Mouse (Mus musculus): ENCODE measurements around the gene 4930426L09Rik.
A peak's percentile ranks its signal among the peaks of the same experiment; 100 is the strongest.

4930426L09Rik gene

DNA sequence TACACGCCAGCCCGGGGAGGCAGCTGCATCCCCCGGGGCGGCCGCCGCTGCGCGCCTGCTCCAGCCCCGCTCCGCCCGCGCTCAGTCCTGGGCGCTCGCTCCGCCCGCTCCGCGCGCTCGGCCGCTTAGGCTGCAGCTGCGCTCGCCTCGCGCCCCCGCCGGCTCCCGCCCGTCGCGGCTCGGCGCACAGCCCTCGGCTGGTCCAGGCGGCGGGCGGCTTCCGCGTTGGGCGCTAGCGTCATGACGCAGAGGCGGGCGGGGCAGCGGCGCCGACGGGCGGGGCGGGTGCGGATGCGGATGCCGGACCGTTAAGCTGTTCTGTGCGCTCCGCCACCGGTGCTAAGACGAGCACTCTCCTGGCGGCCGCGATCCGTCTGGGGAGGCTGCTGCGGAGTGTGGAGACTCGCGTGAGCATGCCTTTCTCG, at the start of gene 4930426L09Rik, which contains the start of gene Pip4k2a:
Gene 4930426L09Rik, plus strand, starts transcription at position 290 of the 425 bp plus-strand sequence.
Gene Pip4k2a, minus strand, starts transcription at position 73 of the 425 bp plus-strand sequence.
- peak; percentile 96 for DNase-seq

DNA sequence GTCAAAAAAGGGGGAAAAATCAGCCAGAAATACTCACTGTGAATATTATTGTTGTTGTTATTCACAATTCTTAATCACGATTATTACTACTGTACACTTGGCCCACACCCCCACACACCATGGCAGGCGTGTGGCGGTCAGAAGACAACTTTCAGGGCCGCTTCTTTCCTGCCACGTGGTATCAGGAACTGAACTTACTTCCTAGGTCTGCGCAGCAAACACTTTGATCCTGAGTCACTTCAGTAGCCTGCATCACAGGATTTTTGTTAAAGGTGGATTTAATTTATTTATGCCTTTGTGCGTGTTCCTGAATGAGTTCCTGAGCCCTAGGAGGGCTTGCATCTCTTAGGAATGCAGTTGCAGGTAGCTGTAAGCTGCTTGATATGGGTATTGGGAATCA, 49.4 kb upstream of the 4930426L09Rik start:
- DNase-seq = no peak

DNA sequence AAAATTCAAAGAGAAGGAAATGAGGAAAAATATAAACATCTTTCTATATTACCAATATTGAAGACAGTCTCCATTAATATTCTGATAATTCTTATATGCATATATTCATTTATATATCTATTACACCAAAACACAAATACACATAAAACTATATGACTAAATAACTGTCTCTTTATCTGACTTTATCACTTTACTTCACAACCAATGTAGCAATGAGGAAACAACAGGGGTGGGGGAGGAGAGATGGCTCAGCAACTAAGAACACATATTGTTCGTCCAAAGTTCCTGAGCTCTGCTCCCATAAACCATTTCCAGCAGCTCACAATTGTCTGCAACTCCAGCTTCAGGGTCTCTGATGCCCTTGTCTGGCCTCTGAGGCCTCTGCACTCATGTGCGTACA, 47.4 kb upstream of the 4930426L09Rik start:
- no peak for DNase-seq

DNA sequence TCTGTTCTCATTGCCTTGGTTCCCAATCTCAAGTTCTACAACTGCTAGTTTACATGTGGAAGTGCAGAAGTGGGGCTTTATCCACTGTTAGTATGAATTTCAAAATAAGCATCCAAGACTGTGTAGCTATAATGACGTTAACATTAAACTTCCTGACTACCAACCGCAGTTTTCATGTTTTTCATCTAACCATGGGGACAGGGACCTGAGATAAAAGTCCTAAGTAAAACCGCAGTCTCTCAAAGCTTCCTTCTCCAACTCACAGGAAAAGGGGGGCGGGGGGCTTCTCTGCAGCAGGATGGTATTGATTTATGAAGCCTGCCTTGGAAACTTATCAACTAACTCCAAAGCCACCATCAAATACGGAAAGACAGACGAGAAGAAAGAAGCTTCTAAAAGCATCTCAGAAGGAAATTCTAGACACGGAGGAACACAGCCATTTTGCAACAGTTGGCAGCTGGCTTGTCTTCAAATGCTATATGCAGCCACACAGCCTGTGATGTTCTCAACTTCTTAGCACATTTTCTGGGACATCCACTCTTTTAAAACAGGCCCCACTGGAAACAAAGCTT, 46.0 kb upstream of the 4930426L09Rik start:
- peak; percentile 73 for DNase-seq

DNA sequence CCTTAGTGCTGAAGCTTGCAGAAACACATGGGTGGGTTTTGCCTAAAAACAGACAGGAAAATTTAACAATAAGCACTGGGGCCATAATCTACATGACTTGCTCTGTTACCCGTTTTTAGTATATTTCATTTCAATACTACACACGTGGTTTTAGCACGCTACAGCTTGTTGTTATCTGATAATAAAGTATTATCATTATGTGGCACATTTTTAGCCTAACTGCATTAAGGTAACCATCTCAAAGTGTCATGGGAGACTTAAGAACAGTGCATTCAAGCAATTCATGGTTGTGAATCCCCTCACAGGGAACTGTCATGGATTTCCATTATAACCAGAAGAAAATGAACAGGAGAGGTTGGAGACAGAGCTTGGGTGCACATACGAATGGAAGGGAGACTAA, 43.7 kb upstream of the 4930426L09Rik start:
- DNase-seq = no peak

DNA sequence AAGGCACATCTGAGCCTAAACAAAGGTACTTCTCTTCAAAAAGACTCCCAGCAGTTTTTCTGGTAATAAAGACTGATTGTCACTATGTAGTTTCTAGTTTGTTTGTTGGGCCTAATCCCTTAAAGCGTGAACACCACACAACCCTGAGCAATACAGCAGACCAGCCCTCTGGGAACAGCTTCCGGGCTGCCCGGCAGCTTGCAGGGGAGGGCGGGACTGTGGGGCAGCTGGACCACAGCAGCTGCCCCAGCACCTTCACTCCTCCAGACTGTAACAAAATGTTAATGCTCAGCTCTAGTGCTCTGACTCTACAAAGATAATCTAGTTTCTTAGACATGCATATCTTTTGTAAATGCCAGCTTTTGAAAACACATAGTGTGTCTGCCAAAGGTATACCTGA, 43.1 kb upstream of the 4930426L09Rik start:
- no peak for DNase-seq

DNA sequence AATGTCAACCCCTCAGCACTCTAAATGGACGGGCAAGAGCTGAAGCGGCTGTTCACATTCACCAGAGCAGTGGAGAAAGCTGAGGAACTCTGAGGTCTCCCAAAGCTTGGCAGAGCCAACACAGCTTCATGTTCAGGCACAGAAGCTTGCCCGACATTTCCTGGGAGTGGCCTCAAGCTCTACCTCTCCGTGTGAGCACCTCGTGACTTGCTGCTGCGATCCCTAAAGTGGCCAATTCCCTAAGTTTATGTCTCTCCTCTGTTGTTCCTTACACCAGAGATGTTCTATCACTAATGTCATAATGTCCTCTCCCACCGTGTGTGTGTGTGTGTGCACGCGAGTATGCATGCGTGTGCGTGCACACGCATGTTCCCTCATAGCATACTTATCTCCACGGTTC, 42.5 kb upstream of the 4930426L09Rik start:
- DNase-seq = no peak

DNA sequence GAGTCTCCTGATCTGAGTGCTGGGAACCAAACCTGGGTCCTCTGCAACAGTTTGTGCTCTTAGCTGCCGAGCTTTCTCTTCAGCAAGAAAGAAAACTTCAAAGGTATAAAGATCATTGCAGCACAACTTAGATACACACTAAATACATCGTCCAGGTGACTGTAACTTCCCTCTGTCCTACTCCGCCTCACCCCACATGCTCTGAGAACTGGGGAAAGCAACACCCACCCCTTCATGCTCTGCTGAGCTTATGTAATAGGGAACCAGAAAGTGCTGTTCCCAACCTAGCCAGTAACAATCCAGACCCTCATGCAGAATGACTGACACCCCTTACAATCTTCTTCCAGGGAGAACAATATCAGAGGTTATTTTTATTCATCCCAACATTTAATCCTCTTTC, 41.7 kb upstream of the 4930426L09Rik start:
- no peak for DNase-seq

DNA sequence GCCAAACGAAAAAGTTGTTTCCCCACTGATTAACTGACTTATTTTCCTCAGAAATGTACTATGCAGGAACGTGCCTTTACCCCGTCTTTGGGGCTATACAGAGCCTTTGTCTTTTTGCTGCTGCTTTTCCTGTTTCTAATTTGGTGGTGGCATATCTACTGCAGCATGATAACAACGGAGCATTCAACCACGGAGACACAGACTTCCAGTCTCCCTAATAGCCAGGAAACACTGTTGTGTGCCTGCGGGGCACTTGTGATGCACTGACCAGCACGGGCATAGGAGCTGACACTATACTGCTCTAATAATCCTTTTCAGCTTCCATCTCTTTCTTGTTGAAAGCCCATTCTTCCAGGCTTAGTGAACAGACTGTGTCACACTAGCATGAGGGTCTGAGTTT, 41.2 kb upstream of the 4930426L09Rik start:
- DNase-seq = no peak

DNA sequence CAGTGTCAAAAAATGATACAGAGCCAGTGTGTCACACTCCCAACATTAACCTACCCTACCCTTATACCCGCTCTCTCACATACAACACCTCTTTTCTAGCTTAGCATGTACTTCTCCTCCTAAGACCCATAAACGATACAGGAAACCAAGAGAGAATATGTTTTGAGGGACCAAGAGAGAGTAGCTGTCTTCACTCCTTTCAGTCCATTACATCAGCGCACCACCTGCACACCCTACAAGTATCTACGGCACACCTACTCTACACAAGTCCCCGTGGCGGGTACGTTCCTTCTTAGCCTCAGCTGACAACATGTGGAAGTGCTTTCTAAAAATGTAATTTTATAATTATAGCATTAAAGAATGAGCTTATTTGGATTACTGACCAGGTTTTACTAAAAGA, 40.7 kb upstream of the 4930426L09Rik start:
- no peak for DNase-seq

DNA sequence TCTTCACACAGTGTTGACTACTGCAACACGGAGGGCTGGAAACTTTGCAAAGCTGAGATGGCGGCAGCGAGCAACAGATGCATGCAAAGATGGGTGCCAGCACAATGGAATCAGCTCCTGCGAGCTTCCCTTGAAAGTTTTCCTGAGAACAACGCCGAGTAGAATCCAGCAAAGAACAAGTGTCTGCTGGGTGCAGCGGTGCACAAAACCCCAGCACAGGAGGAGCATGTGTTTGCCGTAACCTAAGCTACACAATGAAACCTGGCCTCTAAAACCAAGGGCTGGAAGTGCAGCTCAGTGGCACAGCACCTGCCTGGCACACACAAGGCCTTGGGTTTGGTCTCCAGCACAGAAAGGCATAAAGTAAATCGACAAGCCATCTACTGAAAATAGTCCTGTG, 40.1 kb upstream of the 4930426L09Rik start:
- DNase-seq = no peak

DNA sequence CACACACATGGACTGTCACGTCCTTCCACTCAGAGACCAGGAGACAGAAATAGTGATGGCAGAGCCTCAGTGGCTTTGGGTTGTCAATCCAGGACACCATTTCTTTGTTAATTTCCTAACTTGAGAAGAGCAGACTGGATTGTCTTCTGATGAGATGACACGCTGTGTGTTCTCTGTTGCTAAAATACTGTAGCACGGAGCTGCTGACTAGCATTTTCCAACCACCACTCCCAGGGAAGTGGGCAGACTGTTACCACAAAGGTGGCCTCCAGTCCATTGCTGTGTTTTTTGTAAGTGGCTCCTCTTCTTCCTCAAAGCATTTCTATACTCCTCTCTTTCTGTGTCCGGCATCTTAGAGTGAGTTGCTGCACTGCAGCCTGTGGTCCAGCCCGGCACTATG, 39.6 kb upstream of the 4930426L09Rik start:
- no peak for DNase-seq

DNA sequence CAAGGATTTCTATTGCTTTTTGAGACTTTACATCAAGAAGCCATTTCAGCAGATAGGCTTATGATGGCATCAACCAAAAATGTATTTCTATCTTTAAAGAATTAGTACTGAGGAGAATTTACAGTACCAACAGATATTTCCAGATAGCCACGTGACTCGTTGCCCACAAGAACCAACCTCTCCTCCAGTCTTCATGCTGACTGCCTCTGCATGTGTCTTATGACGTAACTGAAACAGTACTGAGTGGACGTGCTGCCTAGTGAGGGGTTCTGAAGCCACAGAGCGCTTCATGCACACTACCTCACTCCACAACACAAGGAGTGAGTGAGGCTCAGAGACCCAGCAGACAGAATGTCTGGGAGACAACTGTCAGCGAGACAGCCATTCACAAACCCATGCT, 39.1 kb upstream of the 4930426L09Rik start:
- no peak for DNase-seq

DNA sequence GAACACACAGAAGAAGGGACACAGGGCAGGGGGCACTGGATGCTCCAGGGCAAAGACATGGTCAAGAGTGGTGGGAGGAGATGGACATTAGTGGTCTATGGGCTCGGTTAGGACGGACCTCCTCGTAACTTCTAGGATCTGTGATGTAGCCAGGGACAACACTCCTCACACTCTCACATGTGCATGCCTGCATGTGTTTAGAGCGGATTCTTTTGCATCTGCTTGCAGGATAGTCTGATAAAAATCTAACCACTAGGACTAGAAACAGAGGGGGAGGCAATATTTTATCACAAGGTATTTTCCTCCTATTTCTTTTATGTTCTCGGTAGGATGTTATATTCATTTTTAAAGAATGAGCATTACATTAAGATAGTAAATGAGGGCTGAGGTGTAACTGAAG, 38.6 kb upstream of the 4930426L09Rik start:
- DNase-seq = no peak

DNA sequence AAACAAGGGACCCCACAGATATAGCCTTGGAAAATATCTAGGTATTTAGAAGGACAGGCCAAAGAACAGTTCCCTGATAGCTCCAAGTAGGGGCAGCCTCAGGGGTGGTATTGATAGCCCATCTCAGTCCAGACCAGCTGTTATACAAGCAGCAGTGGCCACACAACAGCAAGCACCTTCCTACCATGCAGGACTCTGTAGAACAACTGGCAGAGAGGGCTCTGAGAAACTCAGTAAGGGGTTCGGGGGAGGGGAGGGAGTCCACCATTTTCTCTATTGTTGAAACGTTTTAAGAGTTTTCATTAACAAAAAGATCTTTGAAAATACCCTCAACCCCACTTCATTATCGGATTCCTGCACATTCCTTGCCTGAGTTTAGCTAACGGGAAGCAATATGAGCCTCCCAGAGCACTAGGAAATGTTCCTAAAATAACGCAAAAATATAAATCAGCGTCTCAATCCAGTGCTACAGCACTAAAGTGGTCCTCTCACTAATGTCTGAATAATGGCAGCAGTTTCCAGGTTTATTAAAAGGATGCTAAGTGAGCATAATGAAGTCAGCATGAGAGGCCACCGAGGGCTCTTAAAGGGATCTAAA, 37.7 kb upstream of the 4930426L09Rik start:
- DNase-seq = no peak

DNA sequence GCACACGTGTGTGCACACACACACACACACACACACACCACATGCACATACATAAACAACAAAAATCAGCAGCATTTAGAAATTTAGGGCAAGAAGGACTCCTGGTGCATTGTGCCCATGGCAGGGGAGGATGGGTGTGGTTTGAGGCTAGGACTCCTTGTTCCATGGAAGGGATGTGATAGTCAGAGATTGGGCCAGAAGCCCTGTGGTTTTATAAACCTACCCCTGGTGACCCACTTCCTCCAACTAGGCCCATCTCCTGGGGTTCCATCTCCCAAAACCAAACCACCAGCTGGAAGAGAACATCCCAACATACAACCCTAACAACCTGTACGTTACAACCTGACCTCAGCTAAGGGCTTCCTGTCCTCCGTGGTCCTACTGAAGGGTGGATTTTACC, 35.6 kb upstream of the 4930426L09Rik start:
- DNase-seq = no peak

DNA sequence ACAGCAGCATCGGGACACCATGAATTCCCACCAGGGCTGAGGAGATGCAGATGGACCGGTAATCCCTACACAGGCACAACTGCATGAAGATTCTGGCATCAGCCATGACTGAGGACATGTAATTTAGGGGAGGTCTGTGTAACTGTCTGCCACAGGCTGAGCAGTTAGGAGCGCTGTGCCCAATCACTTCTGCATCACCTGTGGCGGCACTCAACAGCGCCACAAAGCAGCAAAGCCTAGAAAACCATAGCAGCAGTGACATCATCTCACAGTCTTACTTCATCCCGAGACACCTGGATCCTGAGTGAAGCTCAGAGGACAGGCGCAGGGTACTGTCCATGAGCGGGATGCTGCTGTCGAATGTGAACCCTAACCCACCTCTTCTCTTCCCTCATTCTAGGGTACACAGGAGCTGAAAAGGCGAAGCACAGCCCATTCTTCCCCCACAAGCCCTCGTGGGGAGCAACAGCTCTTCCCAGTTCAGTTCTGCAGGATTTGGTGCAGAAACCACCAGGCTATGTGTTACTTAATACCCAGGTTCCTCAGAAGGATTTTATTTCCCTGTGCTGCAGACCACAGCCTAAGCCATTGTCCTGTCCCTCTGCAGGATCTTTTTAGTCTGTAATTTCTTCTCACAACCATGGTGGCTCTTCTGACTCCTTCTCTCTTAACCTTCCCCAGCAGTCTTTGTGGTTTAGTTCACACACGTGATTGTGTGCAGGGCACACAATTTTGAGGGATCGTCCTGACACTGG, 34.7 kb upstream of the 4930426L09Rik start:
- no peak for DNase-seq

DNA sequence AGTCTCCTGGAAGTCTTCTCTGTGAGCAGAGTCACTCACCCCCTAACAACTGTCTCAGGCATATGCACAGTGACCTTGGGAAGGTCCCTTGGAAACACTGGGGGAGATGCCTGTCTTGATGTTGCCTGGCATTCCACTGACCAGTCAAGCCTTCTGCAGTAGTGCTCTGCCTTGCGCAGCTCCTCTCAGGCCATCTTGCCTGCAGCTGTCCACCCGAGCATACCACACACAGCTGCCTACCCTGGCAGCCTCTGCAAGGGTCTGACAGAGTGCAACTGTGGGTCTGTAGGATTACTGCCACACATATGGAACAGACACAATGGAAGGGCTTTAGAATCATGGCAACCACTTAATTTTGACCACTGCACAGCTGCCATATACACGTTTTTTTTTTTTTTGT, 33.0 kb upstream of the 4930426L09Rik start:
- no peak for DNase-seq

DNA sequence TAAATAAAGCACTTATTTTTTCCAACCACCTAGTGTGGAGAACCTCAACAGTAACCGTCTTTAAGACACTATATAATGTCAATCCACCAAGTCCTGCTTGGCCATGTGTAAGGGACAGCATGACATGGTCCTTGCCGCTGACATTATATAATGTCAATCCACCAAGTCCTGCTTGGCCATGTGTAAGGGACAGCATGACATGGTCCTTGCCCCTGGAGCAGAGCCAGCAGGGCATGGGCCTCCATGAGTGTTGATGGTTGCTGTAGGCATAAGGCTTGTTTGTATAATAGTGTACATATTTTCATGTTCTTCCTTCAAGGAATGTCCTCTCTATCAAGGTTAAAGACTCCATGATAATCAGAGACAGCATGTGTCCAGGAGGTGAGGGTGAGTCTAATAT, 32.2 kb upstream of the 4930426L09Rik start:
- no peak for DNase-seq

DNA sequence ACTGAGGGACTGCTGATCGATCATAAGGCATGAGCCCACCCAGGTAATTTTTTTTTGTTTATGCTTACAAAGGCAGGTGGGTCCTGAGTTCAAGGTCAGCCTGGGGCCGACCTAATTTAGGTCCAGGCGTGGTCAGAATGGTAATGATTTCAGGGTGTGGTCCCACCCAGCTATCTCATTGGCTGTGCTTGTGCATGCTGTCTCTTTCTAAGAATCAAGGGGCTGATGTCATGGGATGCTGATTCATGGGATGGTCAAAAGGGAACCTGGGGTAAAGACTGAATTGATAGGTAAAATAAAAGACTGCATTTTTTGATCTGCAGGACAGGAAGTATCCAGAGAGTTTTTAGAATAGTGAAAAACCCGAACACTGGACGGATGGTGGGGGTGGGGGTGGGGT, 31.6 kb upstream of the 4930426L09Rik start:
- no peak for DNase-seq

DNA sequence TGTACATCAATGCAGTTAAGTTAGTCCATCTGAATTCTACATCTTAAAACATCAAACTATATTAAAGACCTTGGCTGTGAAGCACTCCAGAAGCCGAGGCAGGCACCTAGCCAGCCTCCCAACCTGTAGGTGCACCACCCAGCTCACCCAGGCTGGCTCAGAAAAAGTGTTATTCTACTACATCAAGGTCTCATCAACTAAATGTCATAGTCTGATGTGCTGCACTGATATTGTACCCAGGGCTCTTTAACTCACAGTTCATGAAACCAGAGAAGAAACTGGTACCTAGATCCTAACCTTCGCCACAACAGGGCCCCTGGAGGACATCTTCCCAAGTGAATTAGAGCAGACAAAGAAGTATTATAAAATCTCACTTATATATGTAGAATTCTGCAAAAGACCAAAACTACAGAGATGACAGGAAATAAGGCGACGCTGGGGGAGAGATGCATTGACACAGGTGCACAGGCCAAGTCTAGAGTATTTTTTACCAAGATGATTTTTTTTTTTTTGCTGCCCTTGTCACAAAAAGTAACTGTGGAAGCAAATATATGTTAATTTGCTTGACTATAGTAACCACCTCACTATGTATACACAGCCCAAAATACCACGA, 30.6 kb upstream of the 4930426L09Rik start:
- no peak for DNase-seq

DNA sequence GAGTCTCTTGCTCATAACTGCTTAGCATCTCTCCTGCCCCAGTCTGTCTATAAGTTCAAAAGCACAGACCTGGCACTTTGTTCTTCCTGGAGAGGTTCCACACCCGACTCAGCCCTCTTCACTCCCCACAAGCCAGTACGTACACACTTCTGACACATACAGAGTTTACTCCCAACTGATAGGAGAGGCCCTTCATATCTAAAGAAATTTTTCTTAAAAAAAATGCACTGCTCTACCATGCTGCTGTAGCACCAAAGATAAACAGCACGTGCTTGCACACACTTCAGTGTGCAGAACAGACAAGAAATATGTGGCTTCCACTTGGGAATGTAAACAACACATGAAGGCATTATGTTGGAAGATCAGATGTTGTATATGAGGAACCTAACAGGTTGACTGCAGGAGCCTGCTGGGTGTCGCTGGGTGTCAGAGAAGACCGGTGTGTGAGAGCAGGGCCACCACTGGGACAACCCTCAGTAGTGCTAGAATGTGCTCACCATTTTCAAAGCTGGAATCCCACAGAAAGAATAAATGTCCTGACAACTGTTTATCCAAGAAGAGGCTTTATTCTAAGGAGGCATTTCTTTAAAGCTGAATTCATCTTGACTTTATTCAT, 29.0 kb upstream of the 4930426L09Rik start:
- no peak for DNase-seq

DNA sequence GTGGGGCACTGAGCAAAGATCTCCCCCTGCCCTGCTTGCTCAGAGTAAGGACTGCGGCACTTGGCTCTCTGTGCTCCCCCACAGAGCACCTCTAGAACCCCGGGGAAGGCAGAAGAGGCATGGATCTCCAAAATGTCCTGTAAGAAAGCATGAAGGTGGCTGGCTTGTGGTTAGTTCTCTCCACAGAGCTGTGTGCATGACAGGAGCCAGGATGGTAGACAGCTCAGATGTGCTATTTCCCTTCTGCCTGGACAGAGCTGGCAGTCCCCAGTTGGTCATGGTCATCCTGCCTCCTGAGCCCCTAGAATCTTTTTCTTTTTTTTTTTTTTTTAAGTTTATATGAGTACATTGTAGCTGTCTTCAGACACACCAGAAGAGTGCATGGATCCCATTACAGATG, 27.7 kb upstream of the 4930426L09Rik start:
- DNase-seq = no peak
